Mouse (Mus musculus) limb, embryonic 11.5 days (tissue): ENCODE measurements around the gene Kit. TPM values are rescaled to one million over a fixed set of nuclear protein-coding genes. Genes with fewer than 3 reads are reported as not detected.

Source experiments
- ATAC-seq: fragments of 200-750 bp; cut with Nextera tagmentation; 2 replicates; pipeline ENCODE4 v1.8.0; 2017; ENCODE audit warnings: low read depth; ENCODE audit not compliant: insufficient number of reproducible peaks, low FRiP score, low TSS enrichment
- DNase-seq: peaks from one replicate; pipeline ENCODE4 v3.0.0-alpha.2; 2015; ENCODE audit warnings: low spot score
- H3K27ac ChIP-seq: fragments of 300-500 bp; sonication (generic); replicated peaks from 2 replicates; pipeline ENCODE4 v1.5.1; 2014; ENCODE audit warnings: low read depth, mild to moderate bottlenecking, low read length
- H3K27me3 ChIP-seq: fragments of 300-500 bp; sonication (generic); 2 replicates; pipeline ENCODE4 v1.6.1; 2014; ENCODE audit warnings: mild to moderate bottlenecking, low read length, mixed read lengths; ENCODE audit not compliant: control insufficient read depth, insufficient read depth
- H3K36me3 ChIP-seq: fragments of 300-500 bp; sonication (generic); 2 replicates; pipeline ENCODE4 v1.6.1; 2014; ENCODE audit warnings: mild to moderate bottlenecking, low read length, moderate library complexity, mixed read lengths; ENCODE audit not compliant: control insufficient read depth, insufficient read depth
- H3K4me1 ChIP-seq: fragments of 300-500 bp; sonication (generic); 2 replicates; pipeline ENCODE4 v1.6.1; 2014; ENCODE audit warnings: low read length, mixed read lengths; ENCODE audit not compliant: control insufficient read depth, insufficient read depth
- H3K4me2 ChIP-seq: fragments of 300-500 bp; sonication (generic); 2 replicates; pipeline ENCODE4 v1.6.1; 2014; ENCODE audit warnings: low read depth, mild to moderate bottlenecking, moderate library complexity; ENCODE audit not compliant: severe bottlenecking
- H3K4me3 ChIP-seq: fragments of 300-500 bp; sonication (generic); 2 replicates; pipeline ENCODE4 v1.5.1; 2014; ENCODE audit warnings: low read depth, low read length
- H3K9ac ChIP-seq: fragments of 300-500 bp; sonication (generic); 2 replicates; pipeline ENCODE4 v1.6.1; 2014; ENCODE audit warnings: mild to moderate bottlenecking, low read length
- H3K9me3 ChIP-seq: fragments of 300-500 bp; sonication (generic); 2 replicates; pipeline ENCODE4 v1.6.1; 2016; ENCODE audit warnings: low read length; ENCODE audit not compliant: control insufficient read depth
- WGBS: fragments of 180-500 bp; shearing (Covaris S2); extraction: QIAGEN DNeasy Blood & Tissue Kit; methylation state at CpG from one replicate; pipeline ENCODE4 v1.1.7; 2014; 5-methylcytosine and 5-hydroxymethylcytosine counted together
- polyA plus RNA-seq: library from polyadenylated mRNA; unstranded; fragments of >200 nt; fragmentation: Nextera tagmentation; extraction: Ambion mirVana; gene quantifications from 2 replicates; pipeline ENCODE4 v1.2.1, GENCODE M21; 2014

Kit gene
- polyA plus RNA-seq, 1 experiment from 2014 or later = 15.5 TPM

GRCm38 (mm10) chr5:75579244-75579643 lies 4.5 kb downstream of the Kit start:
- DNase-seq = no peak
- no peak overlapping the region for H3K4me3 ChIP-seq
- WGBS = 81% methylated on average over 5 of the region's 5 CpGs
- H3K9ac ChIP-seq = no peak overlapping the region
- no peak for ATAC-seq
- no peak overlapping the region for H3K4me2 ChIP-seq
- no peak overlapping the region for H3K27ac ChIP-seq
- no peaks in the 10 kb centered on the region for H3K9me3 ChIP-seq
- H3K4me1 ChIP-seq = peaks cover 5% of the 10 kb centered on the region; the same call in 1 of the 2 replicates
- H3K27me3 ChIP-seq = no peaks in the 10 kb centered on the region
- H3K36me3 ChIP-seq = no peaks in the 10 kb centered on the region

DNA sequence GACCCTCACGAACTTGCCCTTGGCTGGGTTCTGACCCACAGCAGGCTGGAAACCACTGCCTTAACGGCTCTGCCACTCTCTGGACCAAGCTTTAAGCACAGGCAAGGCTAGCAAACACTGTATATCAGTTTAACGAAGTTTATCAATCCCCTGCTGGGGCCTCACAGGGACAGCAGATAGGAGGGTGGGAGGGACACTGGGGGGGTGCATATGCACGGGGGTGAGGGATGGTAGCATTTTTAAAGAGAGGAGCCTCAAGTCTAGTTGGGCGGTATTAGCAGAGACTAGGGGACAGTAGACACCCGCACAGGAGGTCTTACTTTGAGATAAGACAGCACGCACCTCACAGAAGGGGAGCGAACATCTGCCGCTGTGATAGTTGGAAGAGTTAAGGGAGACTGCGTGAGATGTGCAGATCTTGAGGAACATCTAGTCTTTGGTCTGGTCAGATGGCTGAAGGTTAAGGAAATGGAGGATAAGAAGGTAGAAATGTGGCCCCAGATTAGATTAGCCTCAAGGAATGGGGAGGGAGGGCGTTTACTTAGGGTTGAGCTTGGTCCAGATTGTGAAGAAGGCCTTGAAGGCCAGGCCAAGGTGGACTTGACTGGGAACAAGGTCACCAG lies 5.0 kb downstream of the Kit start:
- H3K9ac ChIP-seq = no peak overlapping the region

DNA sequence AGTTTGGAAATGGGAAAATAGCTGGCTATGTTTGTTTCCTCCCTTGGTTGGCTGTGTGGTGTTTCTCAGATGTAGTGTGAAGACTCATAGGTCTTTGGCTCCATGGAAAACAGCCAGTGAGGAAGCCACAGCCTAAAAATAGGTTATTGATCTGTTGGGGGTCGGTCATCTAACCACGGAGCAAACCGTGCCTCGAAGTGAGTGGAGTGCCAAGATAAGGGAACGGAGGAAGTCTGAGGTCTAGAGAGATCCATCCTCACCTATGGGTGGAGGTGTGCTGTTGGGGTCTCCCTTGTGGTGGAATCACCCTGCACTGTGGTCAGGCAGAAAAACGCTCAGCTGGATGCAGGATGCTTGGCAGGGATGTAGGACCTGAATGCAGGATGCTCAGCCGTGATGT lies 7.2 kb downstream of the Kit start:
- no peak overlapping the region for H3K27ac ChIP-seq
- no peak for DNase-seq
- no peak overlapping the region for H3K4me3 ChIP-seq
- no peak for ATAC-seq
- H3K9ac ChIP-seq = no peak overlapping the region
- H3K4me2 ChIP-seq = no peak overlapping the region
- no peaks in the 10 kb centered on the region for H3K9me3 ChIP-seq
- peaks cover 2% of the 10 kb centered on the region; the same call in 1 of the 2 replicates for H3K4me1 ChIP-seq
- no peaks in the 10 kb centered on the region for H3K27me3 ChIP-seq
- WGBS = 95% methylated on average over 7 of the region's 7 CpGs
- no peaks in the 10 kb centered on the region for H3K36me3 ChIP-seq

More for the DNA sequence above, 5.0 kb downstream of the Kit start:
- DNase-seq (no peak), ATAC-seq (no peak)
- WGBS = 78% methylated on average over 11 of the region's 11 CpGs
- Histone ChIP-seq H3K27me3 (no peaks in the 10 kb centered on the region), H3K27ac (no peak overlapping the region), H3K36me3 (no peaks in the 10 kb centered on the region), H3K4me1 (peaks cover 5% of the 10 kb centered on the region; the same call in 1 of the 2 replicates), H3K4me3 (no peak overlapping the region), H3K9me3 (no peaks in the 10 kb centered on the region), H3K4me2 (no peak overlapping the region)

DNA sequence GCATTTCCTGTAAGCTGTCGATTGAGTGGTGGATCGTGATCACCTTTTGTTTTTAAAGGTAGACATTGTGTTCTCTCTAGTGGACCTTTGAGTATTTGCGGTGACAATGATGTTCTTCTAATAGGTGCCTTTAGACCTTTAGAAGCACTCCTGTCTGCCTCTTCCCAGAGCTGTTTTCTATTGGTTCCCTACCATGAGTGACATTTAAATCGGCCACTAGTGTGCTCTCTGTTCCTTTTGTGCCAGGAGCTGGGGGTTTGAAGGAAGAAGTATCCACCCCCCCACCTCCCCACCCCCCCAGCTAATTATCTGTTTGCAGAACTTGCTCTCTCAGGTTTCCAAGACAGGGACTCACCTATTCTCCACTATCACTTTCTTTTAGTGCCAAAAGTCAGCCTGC lies 13.1 kb downstream of the Kit start:
- Histone ChIP-seq H3K36me3 (no peaks in the 10 kb centered on the region), H3K4me1 (no peaks in the 10 kb centered on the region), H3K27ac (no peak overlapping the region), H3K4me3 (no peak overlapping the region), H3K9me3 (no peaks in the 10 kb centered on the region), H3K4me2 (no peak overlapping the region), H3K9ac (no peak overlapping the region), H3K27me3 (no peaks in the 10 kb centered on the region)
- DNase-seq = no peak
- 86% methylated on average over 4 of the region's 4 CpGs for WGBS
- no peak for ATAC-seq

GRCm38 (mm10) chr5:75589552-75590346 lies 15.0 kb downstream of the Kit start:
- DNase-seq = no peak
- H3K4me1 ChIP-seq = no peaks in the 10 kb centered on the region
- 79% methylated on average over 15 of the region's 15 CpGs for WGBS
- H3K9ac ChIP-seq = no peak overlapping the region
- no peak overlapping the region for H3K27ac ChIP-seq
- no peak overlapping the region for H3K4me2 ChIP-seq
- no peak for ATAC-seq
- H3K9me3 ChIP-seq = no peaks in the 10 kb centered on the region
- no peaks in the 10 kb centered on the region for H3K36me3 ChIP-seq
- no peak overlapping the region for H3K4me3 ChIP-seq
- H3K27me3 ChIP-seq = no peaks in the 10 kb centered on the region

DNA sequence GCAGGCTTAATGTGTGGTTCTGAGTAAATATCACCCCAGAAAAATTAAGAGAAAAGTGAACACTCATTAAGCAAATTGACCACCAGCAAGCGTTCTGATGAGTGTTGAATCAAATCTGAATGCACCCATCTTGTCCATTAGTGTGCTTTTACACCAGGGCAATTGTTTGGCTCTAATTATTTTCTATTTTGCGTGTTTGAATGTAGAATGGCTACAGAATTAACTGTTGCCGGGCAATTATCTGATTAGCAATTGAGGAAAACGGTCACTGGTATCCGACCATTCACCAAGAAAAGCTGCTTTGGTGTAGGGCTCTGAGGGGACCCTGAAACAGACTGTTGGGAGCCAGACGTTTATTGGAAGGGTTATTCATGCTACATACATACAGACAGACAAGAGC lies 16.2 kb downstream of the Kit start:
- H3K27me3 ChIP-seq = no peaks in the 10 kb centered on the region
- no peak overlapping the region for H3K27ac ChIP-seq
- no peaks in the 10 kb centered on the region for H3K36me3 ChIP-seq
- no peaks in the 10 kb centered on the region for H3K4me1 ChIP-seq
- 64% methylated on average over 6 of the region's 6 CpGs for WGBS
- H3K9me3 ChIP-seq = no peaks in the 10 kb centered on the region
- H3K4me2 ChIP-seq = no peak overlapping the region
- no peak for DNase-seq
- H3K9ac ChIP-seq = no peak overlapping the region
- no peak for ATAC-seq
- H3K4me3 ChIP-seq = no peak overlapping the region

- Histone ChIP-seq H3K4me1 (peaks cover 6% of the 10 kb centered on the region), H3K36me3 (no peaks in the 10 kb centered on the region), H3K27ac (no peak overlapping the region), H3K4me2 (no peak overlapping the region), H3K9me3 (no peaks in the 10 kb centered on the region), H3K9ac (no peak overlapping the region), H3K27me3 (no peaks in the 10 kb centered on the region), H3K4me3 (no peak overlapping the region)
- no peak for DNase-seq
- WGBS = 79% methylated on average over 11 of the region's 11 CpGs
- ATAC-seq = no peak
Measured at GRCm38 (mm10) chr5:75591567-75591966, 16.9 kb downstream of the Kit start.

- no peak overlapping the region for H3K4me2 ChIP-seq
- no peaks in the 10 kb centered on the region for H3K9me3 ChIP-seq
- peaks cover 7% of the 10 kb centered on the region for H3K4me1 ChIP-seq
- H3K9ac ChIP-seq = no peak overlapping the region
- DNase-seq (no peak), ATAC-seq (no peak)
- WGBS = 95% methylated on average over 10 of the region's 10 CpGs
- no peaks in the 10 kb centered on the region for H3K27me3 ChIP-seq
- no peaks in the 10 kb centered on the region for H3K36me3 ChIP-seq
- H3K4me3 ChIP-seq = no peak overlapping the region
- H3K27ac ChIP-seq = no peak overlapping the region
Measured at GRCm38 (mm10) chr5:75595319-75595718, 20.6 kb downstream of the Kit start.
